Mouse (Mus musculus) bone marrow macrophage, adult 2 months (primary cell): ENCODE data around the gene Rabggta. TPM values are rescaled to one million over a fixed set of nuclear protein-coding genes. Genes with fewer than 3 reads are reported as not detected.
A peak's percentile ranks its signal among the peaks of the same experiment; 100 is the strongest.

ENCODE experiments used
- H3K27ac ChIP-seq: 2 replicates; pipeline ENCODE4 v1.5.1; 2012; ENCODE audit warnings: low read depth, low read length; ENCODE audit not compliant: insufficient read depth
- H3K4me1 ChIP-seq: 2 replicates; pipeline ENCODE4 v1.6.1; 2012; ENCODE audit warnings: low read length; ENCODE audit not compliant: control insufficient read depth, insufficient read depth
- H3K4me3 ChIP-seq: 2 replicates; pipeline ENCODE4 v1.5.1; 2012; ENCODE audit warnings: mild to moderate bottlenecking, low read length, moderate library complexity; ENCODE audit not compliant: insufficient read depth
- CTCF ChIP-seq: IDR thresholded peaks from 2 replicates; pipeline ENCODE4 v1.5.1; 2012; ENCODE audit warnings: low read depth, mild to moderate bottlenecking, low read length, moderate library complexity
- POLR2A ChIP-seq: IDR thresholded peaks from 2 replicates; pipeline ENCODE4 v1.6.1; 2012; ENCODE audit warnings: mild to moderate bottlenecking, low read depth, low read length, borderline replicate concordance
- polyA plus RNA-seq: library from polyadenylated mRNA; stranded (reverse); fragments of >200 nt; gene quantifications from 2 replicates; pipeline ENCODE4 v1.2.4, GENCODE M21; 2012; ENCODE audit not compliant: missing spikeins, insufficient read depth, insufficient read length

Rabggta gene
- polyA plus RNA-seq, 1 experiment = 29.4 TPM

DNA sequence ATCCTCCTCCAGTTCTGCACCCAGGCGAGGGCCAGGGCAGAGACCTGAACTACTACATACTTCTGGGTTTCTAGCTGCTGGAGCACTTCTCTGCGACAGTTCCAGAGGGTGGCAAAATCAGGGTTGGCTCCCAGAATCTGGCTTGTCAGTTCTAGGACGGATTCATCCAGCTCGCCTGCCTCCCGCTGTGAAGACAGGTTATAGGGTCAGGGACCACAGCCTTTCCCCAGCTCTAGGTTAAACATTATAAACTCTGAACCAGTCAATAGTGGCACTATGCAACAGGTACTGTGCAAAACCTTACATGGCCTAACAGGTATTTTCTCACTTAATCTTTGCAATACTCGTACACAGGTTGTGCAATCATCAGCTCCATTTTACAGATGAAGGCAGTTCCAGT is 987 bp downstream of the Rabggta start:
- Histone ChIP-seq H3K4me3 (peak overlapping the region; percentile 76), H3K27ac (no peak overlapping the region), H3K4me1 (peaks cover 17% of the 10 kb centered on the region)
- TF ChIP-seq POLR2A = no peak
- no peak for TF ChIP-seq CTCF

DNA sequence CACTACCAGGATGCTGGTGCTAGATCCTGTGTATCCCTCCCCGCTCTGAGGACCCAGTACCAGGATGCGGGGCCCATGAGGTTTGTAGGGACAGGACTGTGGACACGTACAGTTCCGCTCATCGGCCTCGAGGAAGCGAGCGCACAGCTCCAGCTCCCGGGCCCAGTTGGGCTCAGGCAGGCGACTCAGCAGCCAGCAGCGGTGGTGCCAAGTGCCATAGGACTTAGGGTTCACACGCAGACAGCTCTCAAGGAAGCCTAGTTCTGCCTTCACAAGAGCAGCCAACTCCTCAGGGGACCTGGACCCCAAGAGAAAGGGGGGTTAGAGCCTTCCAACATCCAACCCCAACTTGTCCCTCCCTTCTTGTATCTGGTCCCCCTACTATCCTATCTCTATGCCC is 1.4 kb downstream of the Rabggta start:
- no peak for TF ChIP-seq POLR2A
- TF ChIP-seq CTCF = no peak
- no peak overlapping the region for H3K4me3 ChIP-seq
- no peak overlapping the region for H3K27ac ChIP-seq
- H3K4me1 ChIP-seq = peaks cover 17% of the 10 kb centered on the region

DNA sequence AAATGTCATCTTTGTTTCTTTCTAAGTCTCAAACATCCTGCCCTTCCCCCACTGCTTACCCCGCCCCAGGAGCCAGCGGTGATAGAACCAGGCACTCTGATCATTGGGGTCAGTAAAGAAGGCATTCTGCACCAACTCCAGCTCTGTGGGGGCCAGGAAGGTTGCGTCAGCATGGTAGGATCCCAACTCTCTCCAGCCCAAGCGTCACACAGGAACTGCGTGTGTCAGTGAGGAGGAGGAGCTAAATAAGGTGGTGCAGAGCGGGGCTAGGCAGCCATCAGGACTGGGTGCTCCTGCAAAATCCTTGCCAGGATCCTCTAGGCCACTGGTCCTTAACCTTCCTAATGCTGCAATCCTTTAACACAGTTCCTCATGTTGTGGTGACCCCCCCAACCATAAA is 2.3 kb downstream of the Rabggta start:
- Histone ChIP-seq H3K27ac (no peak overlapping the region), H3K4me3 (no peak overlapping the region), H3K4me1 (peaks cover 13% of the 10 kb centered on the region)
- TF ChIP-seq POLR2A = no peak
- no peak for TF ChIP-seq CTCF

DNA sequence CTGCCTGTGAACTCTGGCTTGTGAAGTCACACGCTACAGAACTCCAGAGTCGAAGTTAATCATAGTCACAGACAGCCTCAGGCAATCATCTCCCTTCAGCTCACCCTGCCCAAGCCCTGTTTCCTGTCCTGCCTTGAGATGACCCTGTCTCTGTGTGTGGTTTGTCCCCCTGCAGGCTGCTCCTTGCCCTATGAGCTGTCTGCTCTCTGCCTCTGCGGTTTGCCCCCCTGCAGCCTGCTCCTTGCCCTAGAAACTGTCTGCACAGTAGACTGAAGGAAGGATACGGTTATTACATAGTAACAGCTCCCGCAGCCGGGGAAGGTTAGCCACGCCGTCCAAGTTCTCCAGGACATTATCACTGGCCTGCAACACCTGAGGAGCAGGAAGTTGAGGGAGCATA is 5.2 kb downstream of the Rabggta start:
- Histone ChIP-seq H3K4me3 (no peak overlapping the region), H3K27ac (no peak overlapping the region), H3K4me1 (peaks cover 13% of the 10 kb centered on the region)
- no peak for TF ChIP-seq CTCF
- TF ChIP-seq POLR2A = no peak

DNA sequence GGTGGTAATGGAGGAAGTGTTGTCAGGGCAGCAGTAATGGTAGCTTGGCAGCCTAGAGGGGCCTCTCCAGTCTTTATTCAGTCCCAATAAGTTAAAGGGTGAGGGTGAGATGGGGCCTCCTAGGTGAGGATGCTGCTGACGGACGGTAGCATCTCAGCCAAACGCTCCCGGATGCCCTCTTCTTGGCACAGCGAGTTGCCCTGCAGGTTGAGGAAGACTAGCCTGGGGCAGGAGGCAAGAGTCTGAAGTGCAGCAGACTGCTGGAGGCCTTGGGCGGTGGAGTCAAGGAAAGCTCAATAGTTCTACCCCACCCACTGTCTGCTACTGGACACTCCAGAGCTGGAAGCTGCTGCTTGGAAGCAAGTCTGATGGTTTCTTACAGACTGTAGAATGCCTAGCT is 5.8 kb downstream of the Rabggta start:
- H3K4me1 ChIP-seq = peaks cover 13% of the 10 kb centered on the region
- TF ChIP-seq POLR2A (no peak), CTCF (no peak)
- no peak overlapping the region for H3K4me3 ChIP-seq
- H3K27ac ChIP-seq = no peak overlapping the region

DNA sequence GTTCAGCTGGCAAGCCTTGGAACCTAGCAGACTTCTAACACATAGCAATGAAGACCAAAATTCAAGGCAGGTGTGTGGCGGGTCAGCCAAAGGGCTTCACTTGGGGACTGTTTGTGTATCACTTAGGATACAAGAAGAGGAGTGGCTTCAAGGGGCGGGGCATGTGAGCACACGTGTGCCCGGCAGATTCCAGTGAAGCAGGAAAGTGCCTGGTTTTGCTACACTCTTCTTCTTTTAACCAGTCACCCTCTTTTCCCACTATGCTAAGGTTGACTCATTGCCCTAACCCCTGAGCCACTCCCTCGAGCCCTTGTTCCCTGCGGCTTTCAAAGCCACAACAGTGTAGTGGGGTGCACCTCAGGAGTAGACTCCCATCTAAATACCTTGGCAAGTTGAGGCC is 7.2 kb downstream of the Rabggta start:
- Histone ChIP-seq H3K4me3 (no peak overlapping the region), H3K27ac (no peak overlapping the region), H3K4me1 (peaks cover 11% of the 10 kb centered on the region)
- no peak for TF ChIP-seq CTCF

DNA sequence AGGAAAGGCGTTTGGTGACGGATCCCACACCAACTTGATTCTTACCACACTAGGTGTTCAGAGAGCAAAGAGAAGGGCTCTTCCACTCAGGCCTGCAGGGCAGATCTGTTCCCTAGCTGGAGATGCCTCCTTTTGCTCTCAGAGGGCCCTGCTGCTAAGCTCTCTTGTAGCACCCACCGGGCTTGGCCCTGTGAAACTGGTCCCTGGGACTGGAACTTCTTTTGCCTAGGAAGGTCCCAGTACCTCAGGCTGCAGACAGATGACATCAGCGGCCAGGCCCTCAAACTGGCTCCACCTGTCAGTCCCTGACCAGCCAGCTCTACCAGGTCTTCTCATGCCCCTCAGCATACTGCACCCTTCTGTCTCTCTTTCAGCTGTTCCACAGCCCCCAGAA is 8.3 kb downstream of the Rabggta start, which contains the start of gene Tgm1:
Gene Tgm1, minus strand, starts transcription at position 198 of the 394 bp plus-strand sequence.
- Histone ChIP-seq H3K27ac (no peak within 1 kb of the TSS), H3K4me3 (peak within 1 kb of the TSS; percentile 25), H3K4me1 (peaks cover 11% of the 10 kb centered on the region)
- TF ChIP-seq POLR2A (no peak), CTCF (no peak)

DNA sequence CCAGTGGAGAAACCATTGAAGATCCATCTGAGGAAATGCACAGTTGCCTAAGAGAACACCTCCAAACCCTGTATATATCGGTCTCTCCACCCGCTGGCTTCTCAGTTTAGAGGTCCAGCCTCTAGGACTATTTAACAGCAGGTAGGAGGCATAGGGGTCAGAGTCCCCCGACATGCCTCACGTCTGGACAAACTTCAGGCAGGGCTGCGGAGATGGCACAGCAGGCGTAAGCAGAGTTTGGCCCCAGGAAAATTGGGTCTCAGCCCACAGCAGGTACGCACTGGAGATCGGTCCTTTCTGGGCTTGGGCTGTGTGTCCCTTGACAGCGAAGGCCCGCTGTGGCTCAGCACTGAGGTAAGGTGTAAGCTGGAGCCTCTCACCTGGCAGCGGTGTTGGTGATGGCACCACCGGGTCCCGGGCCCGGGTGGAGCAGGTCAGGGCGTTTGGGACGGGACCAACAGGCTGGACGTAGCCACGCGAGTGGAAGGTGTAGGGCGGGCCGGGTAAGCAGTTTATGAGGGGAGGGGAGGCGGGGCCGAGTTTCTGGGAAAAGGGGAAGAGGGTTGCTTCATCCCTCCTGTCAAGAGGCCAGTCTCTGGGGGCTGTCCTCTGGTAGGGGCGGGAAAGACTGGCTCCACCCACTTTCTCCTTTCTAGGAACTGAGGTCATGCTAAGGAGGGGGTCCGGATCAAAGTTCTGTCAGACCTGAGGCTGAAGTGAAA is 8.9 kb downstream of the Rabggta start:
- Histone ChIP-seq H3K27ac (no peak overlapping the region), H3K4me1 (peaks cover 11% of the 10 kb centered on the region), H3K4me3 (peak overlapping the region; percentile 25)
- TF ChIP-seq POLR2A = no peak
- no peak for TF ChIP-seq CTCF

DNA sequence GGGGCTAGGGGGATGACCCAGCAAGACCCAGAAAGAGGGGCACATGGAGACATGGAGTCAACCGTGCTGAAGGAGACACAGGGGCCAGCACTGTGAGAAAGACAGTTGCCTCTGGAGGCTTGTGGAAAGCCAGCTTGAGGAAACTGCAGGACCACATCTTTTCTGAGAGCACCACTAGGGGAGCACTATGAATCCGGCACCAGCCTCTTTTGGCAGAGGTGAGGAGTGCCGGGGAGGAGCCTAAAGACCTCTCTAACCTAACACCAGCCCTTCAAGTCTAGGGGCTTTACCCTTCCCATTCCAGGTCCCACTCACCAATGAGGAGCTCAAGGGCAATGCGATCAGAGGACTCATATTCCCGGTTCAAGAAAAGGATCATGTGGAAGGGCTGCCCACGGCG is 10.3 kb downstream of the Rabggta start:
- H3K27ac ChIP-seq = no peak overlapping the region
- no peak overlapping the region for H3K4me3 ChIP-seq
- H3K4me1 ChIP-seq = peaks cover 11% of the 10 kb centered on the region
- TF ChIP-seq POLR2A = no peak
- no peak for TF ChIP-seq CTCF

DNA sequence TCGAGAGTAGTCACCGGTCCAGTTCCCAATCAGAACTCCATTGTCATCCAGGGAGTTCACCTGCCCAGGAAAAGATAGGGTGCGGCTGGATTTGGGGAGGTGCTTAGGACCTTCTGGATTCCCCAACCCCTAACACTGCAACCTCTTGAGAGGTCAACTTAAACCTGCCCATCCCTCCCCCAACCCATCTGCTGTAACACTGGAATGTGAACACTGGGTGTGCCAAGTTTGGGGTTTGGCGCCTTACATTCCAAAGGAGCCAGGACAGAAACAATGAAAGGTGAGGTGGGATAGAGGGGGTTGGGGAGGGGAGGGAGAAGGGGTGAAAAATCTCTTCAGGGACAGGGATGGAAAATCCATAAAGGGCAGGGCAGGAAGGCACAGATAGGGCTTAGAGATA is 12.6 kb downstream of the Rabggta start:
- no peak overlapping the region for H3K4me3 ChIP-seq
- TF ChIP-seq POLR2A = no peak
- no peak for TF ChIP-seq CTCF
- H3K4me1 ChIP-seq = peaks cover 11% of the 10 kb centered on the region
- H3K27ac ChIP-seq = no peak overlapping the region
